Mouse (Mus musculus) urinary bladder, postnatal 36 days (tissue): ENCODE data around the gene Lamc3.
"Not testable (repeated sequence)": the region's sequence is repeated elsewhere in the genome, so short reads cannot be mapped to it uniquely, and the experiment has no call there.

Experiments
- DNase-seq, 2 experiments: peaks; one replicate each; pipeline ENCODE4 v3.0.0; 2022; ENCODE audit warnings: low spot score in 2 of 2, mixed read lengths in 1 of 2

Gene Lamc3

GRCm38 (mm10) chr2:31876446-31876845 lies 10.6 kb upstream of the Lamc3 start:
- no peak for DNase-seq

GRCm38 (mm10) chr2:31878610-31879009 lies 8.5 kb upstream of the Lamc3 start:
- DNase-seq: no peak

GRCm38 (mm10) chr2:31880868-31881267 lies 6.2 kb upstream of the Lamc3 start:
- DNase-seq: no peak

GRCm38 (mm10) chr2:31883061-31883460 lies 4.0 kb upstream of the Lamc3 start:
- no peak for DNase-seq

GRCm38 (mm10) chr2:31884806-31885205 lies 2.3 kb upstream of the Lamc3 start:
- no peak for DNase-seq

- no peak for DNase-seq
These were observed 1.8 kb downstream of the Lamc3 start for GRCm38 (mm10) chr2:31888871-31889270.

- DNase-seq: no peak
These were observed 4.1 kb downstream of the Lamc3 start for GRCm38 (mm10) chr2:31891219-31891618.

GRCm38 (mm10) chr2:31893110-31893669 lies 6.1 kb downstream of the Lamc3 start:
- DNase-seq: no peak

DNA sequence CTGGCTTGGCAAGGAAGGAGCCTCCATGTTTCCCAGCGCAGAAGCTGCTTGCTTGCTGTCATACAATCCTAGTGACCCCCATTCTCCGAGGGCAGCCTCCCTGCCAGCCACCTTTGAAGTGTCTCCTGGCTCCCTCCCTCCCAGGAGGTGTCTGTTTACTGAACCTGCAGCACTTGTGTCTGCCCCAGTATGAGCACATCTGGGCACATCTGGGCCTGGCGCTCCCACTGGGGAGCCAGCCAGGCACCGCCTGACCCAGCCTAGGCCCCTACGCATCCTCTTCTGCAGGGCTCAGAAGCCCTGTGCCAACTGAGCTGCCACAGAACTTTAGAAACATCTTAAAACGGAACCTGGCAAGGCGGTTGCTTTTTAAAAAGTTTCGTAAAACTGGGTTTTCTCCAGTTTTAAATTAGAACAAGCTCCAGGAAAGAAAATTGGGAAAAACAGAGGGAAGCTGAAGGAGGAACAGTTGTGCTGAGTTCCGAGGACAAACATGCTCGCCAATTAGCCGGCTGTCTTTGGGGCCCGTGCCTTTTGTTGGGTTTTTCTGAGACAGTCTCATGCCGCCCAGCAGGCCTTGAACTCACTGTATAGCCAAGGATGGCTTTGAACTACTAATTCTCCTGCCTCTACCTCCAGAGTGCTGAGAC lies 7.3 kb downstream of the Lamc3 start:
- no peak for DNase-seq

DNA sequence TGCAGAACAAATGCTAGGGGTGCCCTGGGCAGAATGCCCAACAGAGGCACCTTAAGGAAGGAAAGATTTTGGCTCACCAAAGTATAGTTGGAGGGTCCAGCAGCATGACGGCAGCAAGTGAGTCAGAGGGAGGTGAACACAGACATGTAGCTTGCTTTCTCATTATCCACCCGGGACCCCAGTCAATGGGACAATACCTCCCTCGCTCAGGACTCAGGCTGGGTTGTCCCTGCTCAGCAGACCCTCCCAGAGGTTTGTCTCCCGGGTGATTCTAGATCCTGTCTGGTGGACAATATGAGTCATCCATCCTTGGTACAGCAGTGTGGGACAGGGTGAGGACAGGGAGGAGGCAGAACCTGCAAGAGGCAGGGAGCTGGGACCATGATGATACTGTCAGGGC lies 13.8 kb downstream of the Lamc3 start:
- no peak for DNase-seq

GRCm38 (mm10) chr2:31901659-31902362 lies 14.7 kb downstream of the Lamc3 start:
- DNase-seq: no peak

GRCm38 (mm10) chr2:31904089-31904488 lies 17.0 kb downstream of the Lamc3 start:
- DNase-seq: no peak

DNA sequence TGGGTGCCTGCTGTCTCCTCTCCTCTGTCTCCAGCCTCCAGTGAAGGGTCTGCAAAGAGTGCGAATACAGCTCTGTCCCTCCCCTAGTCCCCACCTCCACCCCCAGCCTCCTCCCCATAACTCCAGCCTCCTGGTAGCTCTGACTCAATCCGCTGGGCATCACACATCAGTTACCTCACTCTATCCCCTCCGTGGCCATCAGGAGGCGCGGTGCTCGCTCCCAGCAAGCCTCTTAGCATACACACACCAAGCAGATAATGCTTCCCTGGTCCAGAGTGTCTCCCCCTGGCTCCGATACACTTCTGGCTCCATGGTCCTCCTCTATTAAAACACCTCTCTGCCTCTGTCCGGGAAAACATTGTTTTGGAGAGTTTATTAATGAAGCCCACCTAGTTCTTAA lies 17.5 kb downstream of the Lamc3 start:
- no peak for DNase-seq

DNA sequence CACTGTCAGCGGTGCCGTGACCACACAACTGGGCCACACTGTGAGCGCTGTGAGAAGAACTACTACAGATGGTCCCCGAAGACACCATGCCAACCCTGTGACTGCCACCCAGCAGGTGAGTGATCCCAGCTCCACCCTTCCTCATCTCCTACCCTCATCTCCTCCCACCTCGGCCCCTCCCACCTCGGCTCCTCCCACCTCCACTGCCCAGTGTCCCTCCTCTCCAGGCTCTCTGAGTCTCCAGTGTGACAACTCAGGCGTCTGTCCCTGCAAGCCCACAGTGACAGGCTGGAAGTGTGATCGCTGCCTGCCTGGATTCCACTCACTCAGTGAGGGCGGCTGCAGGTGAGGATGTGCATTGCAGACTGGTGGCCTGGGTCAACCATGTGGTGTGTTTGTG lies 18.6 kb downstream of the Lamc3 start:
- no peak for DNase-seq

DNA sequence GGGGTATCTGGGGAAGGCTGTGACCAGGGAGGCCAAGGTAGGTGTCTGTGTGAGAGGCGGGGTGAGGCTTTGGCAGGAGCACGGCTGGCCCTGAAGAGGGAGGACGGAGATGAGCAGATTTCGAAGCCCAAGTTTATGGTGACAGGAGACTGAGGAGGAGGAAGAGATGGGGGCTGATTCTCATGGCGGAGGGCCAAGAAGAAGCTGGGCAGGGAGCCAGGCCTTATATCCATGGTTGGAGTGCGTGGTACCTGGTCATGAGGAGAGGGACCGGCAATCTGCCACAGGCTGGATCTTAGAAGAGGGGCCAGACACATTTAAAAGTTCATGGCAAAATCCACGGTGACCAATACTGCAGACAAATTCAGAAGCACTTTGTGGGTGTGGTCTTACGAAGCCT lies 19.3 kb downstream of the Lamc3 start:
- DNase-seq: no peak

DNA sequence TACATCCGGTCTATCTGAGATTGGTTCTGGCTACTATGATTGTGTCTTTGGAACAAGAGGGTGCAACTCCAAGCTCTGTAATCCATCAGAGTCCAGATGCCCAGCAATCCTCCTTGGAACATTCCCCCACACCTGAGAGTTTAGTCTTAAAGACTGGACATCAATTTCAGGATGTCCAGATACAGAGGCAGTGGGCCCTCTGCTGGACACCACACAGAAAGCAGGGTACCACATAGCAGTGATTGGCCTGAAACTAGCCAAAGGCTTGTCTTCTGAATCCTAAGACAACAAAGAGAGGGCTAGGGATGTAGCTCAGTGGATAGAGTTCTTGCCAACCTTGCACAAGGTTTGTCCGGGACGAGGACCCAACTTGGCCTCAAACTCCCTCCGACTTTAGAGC lies 25.5 kb downstream of the Lamc3 start:
- DNase-seq: no peak

DNA sequence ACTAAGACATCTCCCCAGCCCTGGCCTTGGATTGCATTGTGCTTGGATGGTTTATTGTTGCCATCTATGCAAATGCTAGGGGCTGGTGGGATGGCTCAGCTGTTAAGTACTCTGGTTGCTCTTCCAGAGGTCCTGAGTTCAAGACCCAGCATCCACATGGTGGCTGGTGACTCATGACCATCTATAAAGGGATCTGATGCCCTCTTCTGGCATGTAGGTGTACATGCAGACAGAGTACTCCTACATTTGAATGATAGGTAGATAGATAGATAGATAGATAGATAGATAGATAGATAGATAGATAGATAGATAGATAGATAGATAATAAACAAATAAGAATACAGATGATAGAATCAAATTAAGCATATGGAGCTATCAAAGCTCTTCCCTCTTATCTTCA lies 27.1 kb downstream of the Lamc3 start:
- DNase-seq: not testable (repeated sequence)

DNA sequence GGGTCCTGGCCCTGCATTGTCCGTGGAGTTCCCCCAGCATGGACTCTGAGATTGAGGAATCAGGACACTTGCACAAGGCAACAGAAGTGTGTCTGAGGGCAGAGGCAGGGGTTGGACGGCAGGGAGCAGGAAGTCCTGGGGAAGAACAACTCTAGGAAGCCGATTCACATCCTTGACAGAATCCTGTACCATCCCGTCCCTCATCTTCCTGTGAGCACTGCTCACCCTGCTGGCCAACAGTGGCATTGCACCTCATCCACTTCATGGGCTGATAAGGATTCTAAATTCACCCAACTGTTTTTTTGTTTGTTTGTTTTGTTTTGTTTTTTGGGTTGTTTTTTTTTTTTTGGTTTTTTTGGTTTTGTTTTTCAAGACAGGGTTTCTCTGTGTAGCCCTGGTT lies 28.0 kb downstream of the Lamc3 start:
- peak; percentile 59 to 65 for DNase-seq

GRCm38 (mm10) chr2:31917636-31918035 lies 30.5 kb downstream of the Lamc3 start:
- peak; percentile 29 to 38 for DNase-seq

- no peak for DNase-seq
These were observed 36.6 kb downstream of the Lamc3 start for GRCm38 (mm10) chr2:31923645-31924044.

DNA sequence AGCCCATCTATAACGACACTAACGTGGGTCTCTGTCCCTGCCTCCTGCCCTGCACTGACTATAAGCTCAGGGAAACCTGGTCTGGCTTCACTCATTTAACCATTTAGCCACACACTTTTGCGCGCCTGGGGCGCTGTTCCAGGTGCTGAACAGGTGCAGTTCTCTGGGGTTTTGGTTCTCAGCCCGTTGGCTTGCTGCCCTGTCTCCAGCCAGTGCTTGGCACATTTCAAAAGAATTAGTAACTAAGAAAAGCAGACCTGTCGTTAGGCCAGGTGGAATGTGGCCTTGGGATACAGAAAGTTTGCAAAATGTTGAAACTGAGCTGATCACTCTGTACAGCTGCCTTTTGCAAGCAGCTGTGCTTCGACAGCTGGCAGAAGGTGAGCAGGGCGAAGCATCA lies 37.7 kb downstream of the Lamc3 start:
- no peak for DNase-seq

GRCm38 (mm10) chr2:31925936-31926335 lies 38.8 kb downstream of the Lamc3 start:
- no peak for DNase-seq

- no peak for DNase-seq
These were observed 42.6 kb downstream of the Lamc3 start for GRCm38 (mm10) chr2:31929664-31930063.
